Mouse (Mus musculus): ENCODE data around the gene Otud1.

Gene Otud1

GRCm38 (mm10) chr2:19670851-19671688 is 13.5 kb downstream of the Otud1 start:
- no peak for DNase-seq (ENCODE audit: low read depth, low spot score)

- peak; percentile 53 for DNase-seq (ENCODE audit: low read depth, low spot score)
Observed at GRCm38 (mm10) chr2:19682997-19683396, 25.4 kb downstream of the Otud1 start.

- DNase-seq (ENCODE audit: low read depth, low spot score), result no peak
Observed at GRCm38 (mm10) chr2:19685489-19686147, 28.1 kb downstream of the Otud1 start.

- DNase-seq (ENCODE audit: low read depth, low spot score), result no peak
Observed at GRCm38 (mm10) chr2:19690094-19690493, 32.5 kb downstream of the Otud1 start.

GRCm38 (mm10) chr2:19699573-19700295 is 42.2 kb downstream of the Otud1 start:
- DNase-seq (ENCODE audit: low read depth, low spot score), result no peak

- no peak for DNase-seq (ENCODE audit: low read depth, low spot score)
Observed at GRCm38 (mm10) chr2:19701386-19701785, 43.8 kb downstream of the Otud1 start.

- DNase-seq (ENCODE audit: low read depth, low spot score), result no peak
Observed at GRCm38 (mm10) chr2:19703020-19703613, 45.6 kb downstream of the Otud1 start.

GRCm38 (mm10) chr2:19703670-19704069 is 46.1 kb downstream of the Otud1 start:
- no peak for DNase-seq (ENCODE audit: low read depth, low spot score)

GRCm38 (mm10) chr2:19704272-19704671 is 46.7 kb downstream of the Otud1 start:
- DNase-seq (ENCODE audit: low read depth, low spot score), result no peak

- DNase-seq (ENCODE audit: low read depth, low spot score), result no peak
Observed at GRCm38 (mm10) chr2:19706886-19707285, 49.3 kb downstream of the Otud1 start.

Measured in CD4-positive helper T cell, adult 2 months (primary cell).